Mouse (Mus musculus): Measurements from ENCODE around the gene Olfr318. TPM values are rescaled to one million over a fixed set of nuclear protein-coding genes. Genes with fewer than 3 reads are reported as not detected.
"Not testable (repeated sequence)": the region's sequence is repeated elsewhere in the genome, so short reads cannot be mapped to it uniquely, and the experiment has no call there.

Gene Olfr318
- not detected for total RNA-seq (2022)

DNA sequence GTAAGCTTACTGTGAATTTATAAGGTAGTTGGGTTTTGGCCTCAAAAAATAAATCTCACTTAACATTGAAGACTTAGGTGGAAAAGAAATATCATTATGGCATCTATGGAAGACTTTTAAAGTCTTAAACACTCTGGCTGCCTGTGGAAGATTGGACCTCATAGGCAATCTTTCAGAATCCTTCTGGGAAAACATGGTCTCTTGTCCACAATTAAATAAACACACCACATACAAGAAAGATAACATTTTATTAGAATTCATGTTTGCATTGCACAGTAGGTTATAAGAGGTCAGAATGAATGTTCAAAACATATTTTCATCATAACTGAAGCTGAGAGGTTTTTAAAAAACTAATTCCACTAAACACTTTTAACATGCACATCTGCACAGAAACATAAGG, at the start of gene Olfr318:
TSS of gene Olfr318 (minus strand) at position 101 of the 400 bp plus-strand sequence.
- no peak for DNase-seq

DNA sequence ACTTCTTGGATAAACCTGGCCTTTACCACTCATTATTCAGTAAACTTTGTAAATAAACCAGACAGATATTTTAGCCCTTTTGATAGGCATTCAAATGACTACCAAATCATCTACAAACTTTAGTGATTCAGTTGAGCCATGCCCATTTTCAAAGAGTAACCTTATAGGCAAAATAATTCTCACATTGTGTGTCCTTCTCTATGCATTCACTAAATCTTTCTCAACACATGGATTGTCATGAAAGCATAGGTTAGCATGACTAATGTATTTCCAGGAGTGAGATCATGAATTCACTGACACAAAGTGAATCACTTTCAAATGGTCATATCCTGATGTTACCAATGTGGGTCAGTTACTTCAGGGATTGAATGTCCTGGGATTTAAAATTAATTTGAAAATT, 49.1 kb upstream of the Olfr318 start, which contains the start of gene Olfr315:
TSS of gene Olfr315 (plus strand) at position 301 of the 400 bp plus-strand sequence.
- no peak for DNase-seq

GRCm38 (mm10) chr11:58752434-58752833, 28.6 kb upstream of the Olfr318 start, which contains the start of gene Olfr316:
Gene Olfr316 (plus strand): TSS chr11:58752734.
- DNase-seq = no peak

DNA sequence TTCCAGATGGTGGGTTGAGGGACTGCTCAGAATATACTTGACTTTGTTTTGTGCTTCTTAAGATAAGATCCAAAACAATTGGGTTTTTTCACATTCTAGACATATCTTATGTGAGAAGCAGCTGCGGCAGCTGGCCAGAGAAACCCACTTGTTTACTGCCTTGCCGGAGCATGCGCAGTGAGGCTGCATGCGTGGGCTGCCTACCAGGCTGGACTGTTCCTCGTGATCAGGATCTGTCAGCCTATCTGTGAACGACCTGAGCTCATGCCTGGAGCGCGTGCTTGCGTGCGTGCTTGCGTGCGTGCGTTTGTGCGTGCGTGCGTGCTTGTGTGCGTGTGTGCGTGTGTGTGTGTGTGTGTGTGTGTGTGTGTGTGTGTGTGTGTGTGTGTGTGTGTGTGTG, 27.3 kb upstream of the Olfr318 start:
- DNase-seq = not testable (repeated sequence)

GRCm38 (mm10) chr11:58738792-58739262, 15.0 kb upstream of the Olfr318 start, which contains the start of gene Olfr317:
Gene Olfr317 (minus strand): TSS chr11:58739212.
- no peak for DNase-seq

GRCm38 (mm10) chr11:58733372-58733771, 9.6 kb upstream of the Olfr318 start:
- DNase-seq = no peak

DNA sequence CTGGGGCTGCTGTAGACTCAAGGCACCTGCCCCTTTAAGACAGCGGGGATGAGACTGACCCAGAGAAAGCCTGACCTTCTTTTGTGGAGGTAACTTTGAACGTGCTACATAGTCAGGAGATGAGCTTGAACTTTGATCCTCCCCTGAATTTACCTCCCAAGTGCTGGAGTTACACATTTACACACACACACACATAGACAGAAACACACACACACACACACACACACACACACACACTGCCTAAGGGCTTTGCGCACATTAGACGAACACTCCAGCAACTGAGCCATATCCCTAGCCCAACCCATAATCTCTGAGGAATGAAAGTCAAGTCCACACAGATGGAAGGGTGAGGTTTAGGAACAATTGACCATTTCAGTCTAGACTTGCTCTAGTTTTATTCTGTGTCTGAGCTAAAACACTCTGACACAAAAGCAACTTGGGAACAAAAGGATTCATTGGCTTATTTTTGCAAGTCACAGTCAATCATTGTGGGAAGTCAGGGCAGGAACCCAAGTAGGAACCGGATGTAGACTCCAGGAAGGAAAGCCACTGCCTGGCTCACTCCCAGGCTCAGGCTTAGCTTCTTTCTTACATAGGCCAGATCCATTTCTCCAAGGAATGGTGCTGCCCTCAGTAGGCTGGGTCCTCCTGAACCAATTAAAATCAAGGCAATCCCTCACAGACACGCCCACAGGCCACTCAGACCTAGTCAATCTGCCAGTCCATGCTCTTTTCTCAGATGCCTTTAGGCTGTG, 4.3 kb upstream of the Olfr318 start:
- not testable (repeated sequence) for DNase-seq

- no peak for DNase-seq
Measured at GRCm38 (mm10) chr11:58719701-58720100, 4.1 kb downstream of the Olfr318 start.

GRCm38 (mm10) chr11:58717723-58718122, 6.1 kb downstream of the Olfr318 start:
- not testable (repeated sequence) for DNase-seq

DNA sequence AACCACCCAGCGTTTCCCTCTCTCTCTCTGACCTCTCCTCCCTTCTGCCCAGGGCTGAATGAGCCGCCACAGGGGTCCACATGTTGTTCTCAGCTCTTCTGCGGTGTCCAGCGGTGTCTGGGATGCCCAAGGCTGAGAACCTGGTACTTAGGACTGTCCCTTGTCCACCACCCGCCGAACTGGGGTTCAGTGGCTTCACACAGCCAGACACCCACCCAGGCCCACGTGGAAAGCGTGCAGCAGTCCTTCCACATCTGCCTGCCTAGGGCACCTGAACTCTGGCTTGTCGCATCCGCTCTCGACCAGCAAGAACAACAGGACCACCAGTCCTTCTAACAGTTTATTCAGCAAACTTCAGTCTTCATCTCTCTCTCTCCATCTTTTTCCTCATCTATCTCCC, 14.7 kb downstream of the Olfr318 start:
- no peak for DNase-seq

DNA sequence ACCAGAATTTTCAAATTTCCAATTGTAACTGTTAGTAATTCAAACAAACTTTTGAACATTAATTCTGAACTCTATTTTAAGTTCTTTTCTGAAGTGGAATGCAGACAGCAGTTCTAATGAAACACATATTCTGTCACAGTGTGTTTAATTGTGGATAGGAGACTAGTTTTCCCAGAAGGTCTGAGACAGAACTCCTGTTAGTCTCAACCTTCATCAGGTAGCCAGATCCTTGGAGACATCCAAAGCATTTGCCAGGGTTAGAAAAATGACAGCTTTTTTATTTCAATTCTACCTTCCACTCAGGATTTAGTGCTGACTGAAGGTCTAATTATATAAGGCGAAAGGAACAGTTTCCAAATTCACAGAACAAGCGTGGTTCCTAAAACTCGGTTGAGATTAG, 25.0 kb downstream of the Olfr318 start, which contains the start of gene Olfr319:
TSS of gene Olfr319 (plus strand) at position 301 of the 400 bp plus-strand sequence.
- DNase-seq = no peak

GRCm38 (mm10) chr11:58680799-58681198, 43.0 kb downstream of the Olfr318 start, which contains the start of gene Olfr320:
Gene Olfr320 (plus strand): TSS chr11:58681099.
- DNase-seq = no peak

DNA sequence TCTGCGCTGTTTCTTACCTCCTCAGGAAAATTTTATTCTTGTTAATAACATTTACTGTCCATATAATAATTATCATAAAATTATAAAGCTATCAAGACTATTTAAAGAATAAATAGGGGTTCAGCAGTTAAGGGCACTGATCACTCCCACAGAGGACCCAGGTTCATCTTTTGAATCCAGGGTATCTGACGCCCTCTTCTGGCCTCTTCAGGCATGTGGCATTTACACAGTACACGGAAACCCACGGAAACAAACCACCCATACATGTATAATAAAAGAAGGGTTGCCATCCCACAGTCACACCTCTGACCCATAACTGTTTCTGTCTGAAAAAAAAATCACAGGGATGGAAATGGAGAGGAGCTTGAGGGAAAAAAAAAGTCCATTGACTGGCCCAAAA, 52.0 kb downstream of the Olfr318 start:
- DNase-seq = no peak

DNA sequence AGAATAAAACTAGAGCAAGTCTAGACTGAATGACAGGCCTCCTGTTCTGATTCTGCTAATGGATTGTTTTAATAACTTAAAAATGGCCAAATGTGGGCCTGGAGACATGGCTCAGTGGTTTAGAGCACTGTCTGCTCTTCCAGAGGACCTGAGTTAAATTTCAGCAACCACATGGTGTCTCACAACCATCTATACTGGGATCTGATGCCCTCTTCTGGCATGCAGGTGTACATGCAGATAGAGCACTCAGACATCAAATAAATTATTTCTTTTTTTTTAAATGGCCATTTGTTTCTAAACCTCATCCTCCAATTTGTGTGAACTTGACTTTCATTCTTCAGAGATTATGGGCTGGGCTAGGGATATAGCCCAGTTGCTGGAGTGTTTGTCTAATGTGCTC, 54.6 kb downstream of the Olfr318 start:
- no peak for DNase-seq

Other genes with a start within 250 kb of the Olfr318 start
- not detected for gene Olfr332, start 231.5 kb downstream of the Olfr318 start, total RNA-seq (2022)
- not detected for gene Olfr331, start 221.4 kb downstream of the Olfr318 start, total RNA-seq (2022)
- 1 to 10 TPM in 3 of 4 experiments, under 1 TPM in 1; 0.49 to 1.8 (median 1.5) TPM for gene Olfr330, start 189.2 kb downstream of the Olfr318 start, total RNA-seq (2022)
- gene Olfr329-ps, start 177.6 kb downstream of the Olfr318 start, total RNA-seq (2022) = 1 to 10 TPM in 1 of 4 experiments, under 1 TPM in 3; 0.22 to 1.2 (median 0.71) TPM
- gene Olfr328, start 168.4 kb downstream of the Olfr318 start, total RNA-seq (2022) = under 1 TPM; 0.31 to 0.73 (median 0.40) TPM
- not detected for gene Olfr224, start 153.5 kb downstream of the Olfr318 start, total RNA-seq (2022)
- not detected for gene Olfr325, start 146.3 kb downstream of the Olfr318 start, total RNA-seq (2022)
- gene Olfr324, start 128.9 kb downstream of the Olfr318 start, total RNA-seq (2022) = not detected
- not detected for gene 2210407C18Rik, start 107.9 kb downstream of the Olfr318 start, total RNA-seq (2022)
- not detected for gene Olfr323, start 93.5 kb downstream of the Olfr318 start, total RNA-seq (2022)
- not detected for gene Trim58, start 83.5 kb downstream of the Olfr318 start, total RNA-seq (2022)
- not detected for gene Olfr322, start 65.2 kb downstream of the Olfr318 start, total RNA-seq (2022)
- not detected for gene Olfr320, start 42.9 kb downstream of the Olfr318 start, total RNA-seq (2022)
- not detected for gene Olfr319, start 24.9 kb downstream of the Olfr318 start, total RNA-seq (2022)
- gene Olfr317, start 15.2 kb upstream of the Olfr318 start, total RNA-seq (2022) = not detected
- not detected for gene Olfr316, start 28.7 kb upstream of the Olfr318 start, total RNA-seq (2022)
- not detected for gene Olfr315, start 49.2 kb upstream of the Olfr318 start, total RNA-seq (2022)
- not detected for gene Olfr314, start 58.9 kb upstream of the Olfr318 start, total RNA-seq (2022)
- gene Fam183b, start 77.9 kb upstream of the Olfr318 start, total RNA-seq (2022) = 1 to 10 TPM; 2.4 to 3.7 (median 2.9) TPM
- gene Olfr313, start 91.0 kb upstream of the Olfr318 start, total RNA-seq (2022) = not detected
- gene Olfr312, start 105.2 kb upstream of the Olfr318 start, total RNA-seq (2022) = not detected
- not detected for gene Olfr311, start 115.2 kb upstream of the Olfr318 start, total RNA-seq (2022)
- 10 to 100 TPM in 2 of 4 experiments, 1 to 10 TPM in 2; 4.4 to 15.0 (median 10.3) TPM for gene Gm12258, start 123.1 kb upstream of the Olfr318 start, total RNA-seq (2022)
- gene 2810021J22Rik, start 143.2 kb upstream of the Olfr318 start, total RNA-seq (2022) = 10 to 100 TPM in 1 of 4 experiments, 1 to 10 TPM in 3; 4.7 to 10.8 (median 7.9) TPM
- gene Zfp39, start 180.2 kb upstream of the Olfr318 start, total RNA-seq (2022) = 1 to 10 TPM; 3.8 to 6.3 (median 5.8) TPM
- gene Btnl10, start 193.9 kb upstream of the Olfr318 start, total RNA-seq (2022) = not detected
- gene Rnf187, start 214.9 kb upstream of the Olfr318 start, total RNA-seq (2022) = 100 to 1,000 TPM; 179 to 200 (median 190) TPM
- gene Hist3h2ba, start 224.9 kb upstream of the Olfr318 start, total RNA-seq (2022) = 10 to 100 TPM in 2 of 4 experiments, 1 to 10 TPM in 2; 3.3 to 12.2 (median 7.8) TPM
- 10 to 100 TPM; 18.8 to 28.5 (median 26.2) TPM for gene Hist3h2a, start 230.7 kb upstream of the Olfr318 start, total RNA-seq (2022)
- gene Trim17, start 230.7 kb upstream of the Olfr318 start, total RNA-seq (2022) = under 1 TPM; 0.21 to 0.59 (median 0.46) TPM